Mouse (Mus musculus) forebrain, embryonic 16.5 days (tissue): ENCODE data around the gene Prkci. TPM values are rescaled to one million over a fixed set of nuclear protein-coding genes. Genes with fewer than 3 reads are reported as not detected.
A peak's percentile ranks its signal among the peaks of the same experiment; 100 is the strongest.

Experiments used
- ATAC-seq: fragments of 200-750 bp; cut with Nextera tagmentation; 2 replicates; pipeline ENCODE4 v1.8.0; 2017; ENCODE audit warnings: mild to moderate bottlenecking, moderate library complexity
- H3K27ac ChIP-seq: fragments of 300-500 bp; sonication (generic); 2 replicates; pipeline ENCODE4 v1.5.1; 2014; ENCODE audit warnings: low read length, control low read depth
- H3K27me3 ChIP-seq: fragments of 300-500 bp; sonication (generic); replicated peaks from 2 replicates; pipeline ENCODE4 v1.6.1; 2014; ENCODE audit warnings: low read length; ENCODE audit not compliant: control insufficient read depth, insufficient read depth
- H3K36me3 ChIP-seq: fragments of 300-500 bp; sonication (generic); 2 replicates; pipeline ENCODE4 v1.6.1; 2014; ENCODE audit not compliant: control insufficient read depth, insufficient read depth
- H3K4me1 ChIP-seq: fragments of 300-500 bp; sonication (generic); replicated peaks from 2 replicates; pipeline ENCODE4 v1.6.1; 2014; ENCODE audit warnings: low read length; ENCODE audit not compliant: control insufficient read depth, insufficient read depth
- H3K4me2 ChIP-seq: fragments of 300-500 bp; sonication (generic); 2 replicates; pipeline ENCODE4 v1.6.1; 2014; ENCODE audit warnings: mild to moderate bottlenecking, low read length, control low read depth
- H3K4me3 ChIP-seq: fragments of 300-500 bp; sonication (generic); replicated peaks from 2 replicates; pipeline ENCODE4 v1.5.1; 2014; ENCODE audit warnings: mild to moderate bottlenecking, low read length, control low read depth
- H3K9ac ChIP-seq: fragments of 300-500 bp; sonication (generic); replicated peaks from 2 replicates; pipeline ENCODE4 v1.6.1; 2014; ENCODE audit warnings: low read depth, low read length, control low read depth
- H3K9me3 ChIP-seq: fragments of 300-500 bp; sonication (generic); 2 replicates; pipeline ENCODE4 v1.6.1; 2016; ENCODE audit warnings: low read length; ENCODE audit not compliant: control insufficient read depth
- WGBS: fragments of 180-500 bp; shearing (Covaris S2); extraction: QIAGEN DNeasy Blood & Tissue Kit; methylation state at CpG from one replicate; pipeline ENCODE4 v1.1.7; 2014; 5-methylcytosine and 5-hydroxymethylcytosine counted together
- polyA plus RNA-seq: library from polyadenylated mRNA; unstranded; fragments of >200 nt; fragmentation: Nextera tagmentation; extraction: Ambion mirVana; gene quantifications from 2 replicates; pipeline ENCODE4 v1.2.1, GENCODE M21; 2015

Gene Prkci
- polyA plus RNA-seq, 1 experiment from 2014 or later = 25.5 TPM

DNA sequence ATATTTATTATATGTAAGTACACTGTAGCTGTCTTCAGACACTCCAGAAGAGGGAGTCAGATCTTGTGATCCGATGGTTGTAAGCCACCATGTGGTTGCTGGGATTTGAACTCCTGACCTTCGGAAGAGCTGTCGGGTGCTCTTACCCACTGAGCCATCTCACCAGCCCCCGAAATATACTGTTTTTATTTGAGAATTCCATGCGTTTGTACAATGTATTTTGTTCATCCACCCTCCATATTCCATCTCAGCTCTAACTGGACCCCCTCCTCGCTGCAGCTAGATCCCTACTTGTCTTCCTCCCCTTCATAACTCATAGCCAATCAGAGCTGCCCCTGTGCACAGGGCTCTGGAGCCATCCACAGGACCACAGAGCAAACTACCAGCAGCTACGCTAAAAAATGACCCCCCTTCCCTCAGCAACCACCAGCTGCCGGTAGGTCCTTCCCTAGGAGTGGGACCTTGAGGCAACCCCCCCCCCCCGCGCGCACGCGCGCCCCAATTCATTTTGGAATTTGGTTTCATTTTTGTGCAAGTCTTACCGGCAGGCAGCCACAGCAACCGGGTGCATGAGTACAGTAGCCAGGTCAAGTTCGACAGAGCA lies 60.6 kb downstream of the Prkci start:
- Histone ChIP-seq H3K4me3 (peak overlapping the region; percentile 36), H3K4me1 (peaks cover 7% of the 10 kb centered on the region), H3K9me3 (no peaks in the 10 kb centered on the region), H3K9ac (no peak overlapping the region), H3K27ac (no peak overlapping the region), H3K36me3 (no peaks in the 10 kb centered on the region), H3K4me2 (peak overlapping the region; percentile 55), H3K27me3 (no peaks in the 10 kb centered on the region)
- ATAC-seq = peak; percentile 56
- 31% methylated on average over 17 of the region's 17 CpGs for WGBS

DNA sequence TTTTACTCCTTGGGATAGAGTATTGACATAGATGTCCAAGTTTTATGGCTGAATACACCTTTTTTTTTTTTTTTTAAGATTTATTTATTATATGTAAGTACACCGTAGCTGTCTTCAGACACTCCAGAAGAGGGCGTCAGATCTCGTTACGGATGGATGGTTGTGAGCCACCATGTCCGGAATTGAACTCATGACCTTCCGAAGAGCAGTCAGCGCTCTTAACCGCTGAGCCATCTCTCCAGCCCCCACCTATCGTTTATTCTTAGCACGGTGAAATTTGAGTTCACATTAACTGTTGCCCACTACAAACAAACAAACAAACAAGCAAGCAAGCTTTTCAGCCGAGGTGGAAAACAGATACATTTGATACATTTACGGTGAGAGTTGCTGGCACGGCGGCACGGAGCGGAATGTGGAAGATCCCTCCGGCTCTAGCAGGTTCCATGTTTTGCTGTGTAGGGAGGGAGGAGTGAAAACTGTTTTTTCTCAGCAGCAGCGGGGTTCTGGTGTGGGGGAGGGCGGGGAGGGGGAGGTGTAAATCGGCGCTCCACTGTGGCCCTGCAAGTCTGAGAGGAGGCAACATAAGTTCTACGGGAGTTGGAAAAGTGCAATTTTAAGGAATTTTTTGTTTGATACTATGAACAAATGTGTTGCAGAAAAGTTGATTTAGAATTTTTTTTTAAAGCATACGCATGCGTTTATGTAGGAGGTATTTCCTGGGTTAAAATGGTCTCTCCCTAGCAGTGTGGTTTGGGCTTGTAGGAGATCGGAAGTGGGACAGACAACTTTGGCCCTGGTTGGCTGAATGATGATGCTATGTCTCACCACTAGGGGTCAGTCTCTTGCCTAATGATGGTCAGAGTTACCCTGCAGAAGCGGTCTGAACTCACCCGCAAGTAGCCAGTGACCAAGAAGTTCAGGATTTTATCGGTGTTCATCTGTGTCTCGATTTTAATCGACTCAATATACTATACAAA lies 61.4 kb downstream of the Prkci start:
- Histone ChIP-seq H3K27ac (no peak overlapping the region), H3K4me2 (peak overlapping the region; percentile 55), H3K27me3 (no peaks in the 10 kb centered on the region), H3K9ac (0 out of 2 replicates have a peak overlapping the region, but pooled peaks have one; percentile 17), H3K4me3 (peak overlapping the region; percentile 36), H3K36me3 (no peaks in the 10 kb centered on the region), H3K4me1 (peaks cover 7% of the 10 kb centered on the region), H3K9me3 (no peaks in the 10 kb centered on the region)
- WGBS = 4% methylated on average over 30 of the region's 30 CpGs
- ATAC-seq = peak; percentile 87

DNA sequence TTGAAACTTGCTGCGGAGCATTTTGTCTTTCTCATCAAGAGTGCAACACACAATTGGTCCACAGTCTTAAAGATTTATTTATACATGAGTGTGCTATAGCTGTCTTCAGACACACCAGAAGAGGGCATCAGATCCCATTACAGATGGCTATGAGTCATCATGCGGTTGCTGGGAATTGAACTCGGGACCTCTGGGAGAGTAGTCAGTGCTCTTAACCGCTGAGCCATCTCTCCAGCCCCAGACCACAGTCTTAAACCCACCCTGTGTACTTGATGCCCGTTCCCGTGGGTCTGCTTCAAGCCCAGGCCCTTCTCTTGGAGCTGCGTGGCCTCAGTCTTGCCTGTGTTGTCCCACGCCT lies 65.2 kb downstream of the Prkci start:
- H3K9me3 ChIP-seq = no peaks in the 10 kb centered on the region
- no peak overlapping the region for H3K4me2 ChIP-seq
- peaks cover 7% of the 10 kb centered on the region for H3K4me1 ChIP-seq
- no peaks in the 10 kb centered on the region for H3K36me3 ChIP-seq
- no peak for ATAC-seq
- H3K4me3 ChIP-seq = no peak overlapping the region
- H3K27me3 ChIP-seq = no peaks in the 10 kb centered on the region
- 91% methylated on average over 8 of the region's 8 CpGs for WGBS
- no peak overlapping the region for H3K27ac ChIP-seq
- no peak overlapping the region for H3K9ac ChIP-seq

DNA sequence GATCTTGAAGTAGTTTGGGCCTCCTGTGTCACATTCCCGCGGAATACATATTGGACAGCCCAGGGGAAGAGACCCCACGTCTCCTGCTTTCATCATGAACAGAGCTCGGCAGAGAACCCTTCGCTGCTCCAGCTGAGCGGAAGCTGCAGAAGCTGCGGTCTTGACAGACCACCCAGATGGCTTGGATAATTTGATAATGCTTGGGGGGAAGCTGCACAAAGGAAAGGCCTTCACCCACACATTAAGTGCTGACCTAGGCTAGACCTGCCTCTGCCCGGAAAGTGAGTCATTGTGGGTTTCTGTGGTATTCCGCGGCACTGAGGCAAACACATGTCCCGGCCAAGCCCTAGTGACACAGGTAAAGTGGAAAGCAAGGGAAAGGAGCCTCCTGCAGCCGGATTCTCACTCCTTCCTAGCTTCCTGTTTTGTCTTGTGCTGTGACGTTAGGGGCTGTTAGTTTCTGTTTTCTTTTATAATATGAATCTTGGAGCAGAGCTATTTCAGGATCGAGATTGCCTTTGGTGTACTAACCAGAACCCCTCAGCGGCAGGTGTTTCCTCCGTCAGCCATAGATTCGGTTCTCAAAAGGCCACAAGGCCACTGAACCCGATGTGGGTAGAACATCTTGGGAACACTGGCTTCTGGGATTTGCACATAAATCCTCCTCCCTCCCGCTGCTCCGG lies 65.7 kb downstream of the Prkci start:
- Histone ChIP-seq H3K27me3 (no peaks in the 10 kb centered on the region), H3K9ac (no peak overlapping the region), H3K9me3 (no peaks in the 10 kb centered on the region), H3K36me3 (no peaks in the 10 kb centered on the region), H3K27ac (no peak overlapping the region), H3K4me3 (no peak overlapping the region), H3K4me2 (no peak overlapping the region), H3K4me1 (peaks cover 6% of the 10 kb centered on the region)
- no peak for ATAC-seq
- WGBS = 77% methylated on average over 20 of the region's 20 CpGs

DNA sequence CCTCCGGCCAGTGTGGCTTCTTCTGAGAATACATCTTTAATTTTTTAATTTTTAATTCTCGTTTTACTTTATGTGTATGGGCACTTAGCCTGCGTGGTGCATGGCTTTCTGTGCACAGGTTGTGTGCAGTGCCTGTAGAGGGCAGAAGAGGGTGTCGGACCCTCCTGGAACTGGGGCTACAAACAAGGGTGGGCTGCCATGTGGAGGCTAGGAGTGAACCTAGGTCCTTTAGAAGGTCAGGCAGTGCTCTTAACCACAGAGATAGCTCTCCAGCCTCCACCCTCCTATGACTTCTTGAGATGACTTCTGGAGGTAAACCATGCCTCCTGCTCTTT lies 66.2 kb downstream of the Prkci start:
- no peaks in the 10 kb centered on the region for H3K27me3 ChIP-seq
- no peak overlapping the region for H3K4me3 ChIP-seq
- ATAC-seq = no peak
- H3K4me1 ChIP-seq = peaks cover 4% of the 10 kb centered on the region
- H3K9ac ChIP-seq = no peak overlapping the region
- no peak overlapping the region for H3K27ac ChIP-seq
- WGBS = 79% methylated on average over 4 of the region's 4 CpGs
- H3K36me3 ChIP-seq = no peaks in the 10 kb centered on the region
- H3K4me2 ChIP-seq = no peak overlapping the region
- H3K9me3 ChIP-seq = no peaks in the 10 kb centered on the region

DNA sequence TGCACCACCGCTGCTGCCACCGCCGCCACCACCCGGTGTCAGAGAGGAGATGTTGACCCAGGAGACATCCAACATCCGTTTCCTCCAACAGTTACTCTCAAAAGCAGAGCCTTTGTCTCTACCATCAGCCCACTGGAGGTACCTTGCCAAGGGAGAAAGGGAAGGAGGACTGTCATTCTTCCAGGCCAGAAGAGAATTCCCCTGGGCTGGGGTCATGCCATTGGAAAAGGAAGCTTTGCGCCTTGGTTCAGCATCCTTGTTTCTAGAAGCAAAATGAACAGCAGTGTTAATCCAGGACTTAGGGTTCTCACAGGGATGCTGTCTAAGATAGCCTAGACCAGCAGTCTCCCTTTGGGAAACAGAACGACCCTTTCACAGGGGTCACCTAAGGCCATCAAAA lies 66.8 kb downstream of the Prkci start:
- H3K4me3 ChIP-seq = no peak overlapping the region
- WGBS = 93% methylated on average over 7 of the region's 7 CpGs
- no peaks in the 10 kb centered on the region for H3K4me1 ChIP-seq
- no peak overlapping the region for H3K4me2 ChIP-seq
- H3K9me3 ChIP-seq = no peaks in the 10 kb centered on the region
- no peaks in the 10 kb centered on the region for H3K27me3 ChIP-seq
- H3K9ac ChIP-seq = no peak overlapping the region
- ATAC-seq = no peak
- H3K36me3 ChIP-seq = no peaks in the 10 kb centered on the region
- no peak overlapping the region for H3K27ac ChIP-seq

DNA sequence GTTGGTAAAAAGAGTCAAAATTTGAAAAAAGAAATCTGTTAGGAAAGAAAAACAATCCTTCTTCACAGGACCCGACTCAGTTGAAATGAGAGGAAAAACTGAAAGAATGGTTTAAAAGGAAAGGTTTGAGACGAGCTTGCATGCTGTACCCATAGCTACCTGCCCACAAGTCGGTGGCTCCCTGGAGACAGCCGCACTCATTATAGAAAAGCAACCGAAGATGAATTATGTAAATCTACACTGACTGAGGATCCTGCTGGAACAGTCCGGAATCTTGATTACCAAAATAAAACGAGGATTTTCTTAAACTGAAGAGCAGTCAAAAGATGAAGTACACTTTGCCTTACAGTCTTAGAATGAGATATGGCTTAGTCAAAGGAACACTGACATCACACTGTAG lies 72.9 kb downstream of the Prkci start:
- WGBS = 80% methylated on average over 7 of the region's 7 CpGs
- ATAC-seq = no peak
- no peaks in the 10 kb centered on the region for H3K9me3 ChIP-seq

DNA sequence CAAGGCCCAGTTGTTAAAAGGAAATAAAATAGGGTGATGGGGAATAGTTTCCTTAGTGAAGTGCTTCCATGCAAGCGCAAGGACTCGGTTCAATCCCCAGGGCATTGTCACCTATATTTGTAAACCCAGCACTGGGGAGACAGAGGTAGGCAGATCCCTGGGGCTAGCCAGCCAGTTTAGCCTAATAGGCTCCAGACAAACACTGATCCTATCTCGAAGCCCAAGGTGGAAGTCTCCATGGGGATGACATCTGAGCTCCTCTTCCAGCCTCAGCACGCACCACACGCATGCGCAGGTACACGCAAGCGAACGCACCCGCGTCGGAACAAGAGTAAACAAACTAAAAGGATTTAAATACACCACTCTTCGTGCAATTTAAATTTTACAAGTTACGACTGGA lies 76.3 kb downstream of the Prkci start:
- no peak for ATAC-seq
- no peak overlapping the region for H3K4me2 ChIP-seq
- no peaks in the 10 kb centered on the region for H3K36me3 ChIP-seq
- no peaks in the 10 kb centered on the region for H3K27me3 ChIP-seq
- no peak overlapping the region for H3K27ac ChIP-seq
- no peaks in the 10 kb centered on the region for H3K9me3 ChIP-seq
- H3K4me3 ChIP-seq = no peak overlapping the region
- H3K4me1 ChIP-seq = no peaks in the 10 kb centered on the region; the same call in 1 of the 2 replicates
- H3K9ac ChIP-seq = no peak overlapping the region
- WGBS = 95% methylated on average over 14 of the region's 14 CpGs

More for the DNA sequence above, 72.9 kb downstream of the Prkci start:
- Histone ChIP-seq H3K4me2 (no peak overlapping the region), H3K27ac (no peak overlapping the region), H3K4me3 (no peak overlapping the region), H3K36me3 (no peaks in the 10 kb centered on the region), H3K9ac (no peak overlapping the region), H3K27me3 (no peaks in the 10 kb centered on the region), H3K4me1 (no peaks in the 10 kb centered on the region)

DNA sequence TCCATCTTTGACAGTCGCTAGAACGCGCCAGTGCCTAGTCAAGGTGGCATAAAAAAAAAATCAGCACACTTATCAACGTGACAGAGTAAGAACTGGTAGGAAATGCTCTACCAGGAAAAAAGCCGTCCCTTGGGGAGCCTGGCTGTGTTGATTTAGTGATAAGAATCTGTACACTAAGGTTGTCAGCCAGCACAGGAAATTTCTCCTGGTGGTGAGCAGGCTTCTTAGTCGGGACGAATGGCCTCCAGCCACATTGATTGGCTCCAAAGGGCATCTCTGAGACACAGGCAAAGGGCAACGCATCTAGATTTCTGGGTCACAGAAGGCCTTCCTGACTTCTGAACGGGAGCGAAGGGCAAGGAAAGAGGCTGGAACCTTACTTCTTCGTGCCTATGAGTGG lies 80.3 kb downstream of the Prkci start:
- ATAC-seq = no peak
- WGBS = 79% methylated on average over 11 of the region's 11 CpGs
- H3K36me3 ChIP-seq = no peaks in the 10 kb centered on the region

More for the DNA sequence above, 80.3 kb downstream of the Prkci start:
- no peaks in the 10 kb centered on the region for H3K9me3 ChIP-seq
- H3K4me1 ChIP-seq = peaks cover 2% of the 10 kb centered on the region; the same call in 1 of the 2 replicates
- H3K27ac ChIP-seq = no peak overlapping the region
- H3K27me3 ChIP-seq = no peaks in the 10 kb centered on the region
- no peak overlapping the region for H3K4me2 ChIP-seq
- H3K9ac ChIP-seq = no peak overlapping the region
- no peak overlapping the region for H3K4me3 ChIP-seq
